Mouse (Mus musculus) left cerebral cortex, adult 9 months (tissue): ENCODE results near the gene Riiad1.

Source experiments
- DNase-seq, 2 experiments: peaks; one replicate each; pipeline ENCODE4 v3.0.0; 2022; ENCODE audit warnings: low spot score in 2 of 2

The Riiad1 gene

GRCm38 (mm10) chr3:94480291-94480884, at the start of gene Riiad1:
Gene Riiad1, minus strand, starts transcription at chr3:94480341.
- no peak for DNase-seq

GRCm38 (mm10) chr3:94526731-94527130, 46.6 kb upstream of the Riiad1 start:
- DNase-seq = no peak

GRCm38 (mm10) chr3:94506664-94507063, 26.5 kb upstream of the Riiad1 start:
- DNase-seq = no peak

GRCm38 (mm10) chr3:94502243-94502642, 22.1 kb upstream of the Riiad1 start:
- DNase-seq = no peak

GRCm38 (mm10) chr3:94497162-94497561, 17.0 kb upstream of the Riiad1 start:
- no peak for DNase-seq

- DNase-seq = no peak
Measured at GRCm38 (mm10) chr3:94487581-94487980, 7.4 kb upstream of the Riiad1 start.

- no peak for DNase-seq
Measured at GRCm38 (mm10) chr3:94485922-94486321, 5.8 kb upstream of the Riiad1 start.

- DNase-seq = peak; percentile 95
Measured at GRCm38 (mm10) chr3:94483790-94484439, 3.8 kb upstream of the Riiad1 start.

GRCm38 (mm10) chr3:94482764-94483385, 2.7 kb upstream of the Riiad1 start:
- DNase-seq = no peak

- no peak for DNase-seq
Measured at GRCm38 (mm10) chr3:94481429-94481828, 1.3 kb upstream of the Riiad1 start.

GRCm38 (mm10) chr3:94479564-94479963, 577 bp downstream of the Riiad1 start:
- no peak for DNase-seq

- no peak for DNase-seq
Measured at GRCm38 (mm10) chr3:94478591-94479169, 1.5 kb downstream of the Riiad1 start.

GRCm38 (mm10) chr3:94477981-94478422, 2.1 kb downstream of the Riiad1 start, which contains the start of gene Celf3:
Gene Celf3, plus strand, starts transcription at chr3:94478295.
- DNase-seq = peak; percentile 68 to 78

GRCm38 (mm10) chr3:94477444-94477843, 2.7 kb downstream of the Riiad1 start:
- DNase-seq = peak in 1 of 2 experiments; percentile 78

GRCm38 (mm10) chr3:94476301-94477035, 3.7 kb downstream of the Riiad1 start:
- DNase-seq = no peak

- DNase-seq = no peak
Measured at GRCm38 (mm10) chr3:94473567-94474232, 6.4 kb downstream of the Riiad1 start.

- no peak for DNase-seq
Measured at GRCm38 (mm10) chr3:94473115-94473505, 7.0 kb downstream of the Riiad1 start.

- DNase-seq = no peak
Measured at GRCm38 (mm10) chr3:94472447-94473114, 7.6 kb downstream of the Riiad1 start.

- DNase-seq = no peak
Measured at GRCm38 (mm10) chr3:94468931-94469330, 11.2 kb downstream of the Riiad1 start.

GRCm38 (mm10) chr3:94465632-94466430, 14.3 kb downstream of the Riiad1 start:
- DNase-seq = peak in 1 of 2 experiments; percentile 84
